Mouse (Mus musculus) hindbrain, embryonic 11.5 days (tissue): ENCODE measurements around the gene Cnrip1. TPM values are rescaled to one million over a fixed set of nuclear protein-coding genes. Genes with fewer than 3 reads are reported as not detected.

Experiments used
- ATAC-seq: fragments of 200-750 bp; cut with Nextera tagmentation; 2 replicates; pipeline ENCODE4 v1.8.0; 2017; ENCODE audit warnings: mild to moderate bottlenecking, moderate TSS enrichment, moderate library complexity; ENCODE audit not compliant: low FRiP score
- DNase-seq: peaks from one replicate; pipeline ENCODE4 v3.0.0-alpha.2; 2015; ENCODE audit warnings: low spot score
- H3K27ac ChIP-seq: fragments of 300-500 bp; sonication (generic); 2 replicates; pipeline ENCODE4 v1.5.1; 2014; ENCODE audit warnings: mild to moderate bottlenecking, low read depth, low read length
- H3K27me3 ChIP-seq: fragments of 300-500 bp; sonication (generic); 2 replicates; pipeline ENCODE4 v1.6.1; 2014; ENCODE audit warnings: mild to moderate bottlenecking, low read length, moderate library complexity, mixed read lengths; ENCODE audit not compliant: control insufficient read depth, insufficient read depth
- H3K36me3 ChIP-seq: fragments of 300-500 bp; sonication (generic); 2 replicates; pipeline ENCODE4 v1.6.1; 2014; ENCODE audit warnings: mild to moderate bottlenecking, low read length, moderate library complexity, mixed read lengths; ENCODE audit not compliant: control insufficient read depth, insufficient read depth
- H3K4me1 ChIP-seq: fragments of 300-500 bp; sonication (generic); replicated peaks from 2 replicates; pipeline ENCODE4 v1.6.1; 2014; ENCODE audit warnings: low read length, mixed read lengths; ENCODE audit not compliant: control insufficient read depth, insufficient read depth
- H3K4me2 ChIP-seq: fragments of 300-500 bp; sonication (generic); replicated peaks from 2 replicates; pipeline ENCODE4 v1.6.1; 2014; ENCODE audit warnings: mild to moderate bottlenecking, low read depth, low read length
- H3K4me3 ChIP-seq: fragments of 300-500 bp; sonication (generic); 2 replicates; pipeline ENCODE4 v1.5.1; 2014; ENCODE audit warnings: low read depth, low read length
- H3K9ac ChIP-seq: fragments of 300-500 bp; sonication (generic); 2 replicates; pipeline ENCODE4 v1.6.1; 2014; ENCODE audit warnings: low read depth, low read length
- H3K9me3 ChIP-seq: fragments of 300-500 bp; sonication (generic); 2 replicates; pipeline ENCODE4 v1.6.1; 2016; ENCODE audit warnings: low read length; ENCODE audit not compliant: control insufficient read depth
- WGBS: fragments of 180-500 bp; shearing (Covaris S2); extraction: QIAGEN DNeasy Blood & Tissue Kit; methylation state at CpG from one replicate; pipeline ENCODE4 v1.1.7; 2014; 5-methylcytosine and 5-hydroxymethylcytosine counted together
- polyA plus RNA-seq: library from polyadenylated mRNA; unstranded; fragments of >200 nt; fragmentation: Nextera tagmentation; extraction: Ambion mirVana; gene quantifications from 2 replicates; pipeline ENCODE4 v1.2.1, GENCODE M21; 2014

Cnrip1 gene
- polyA plus RNA-seq, 1 experiment from 2014 or later = 26.6 TPM

GRCm38 (mm10) chr11:17083455-17083854 is 32.1 kb downstream of the Cnrip1 start:
- Histone ChIP-seq H3K9me3 (no peaks in the 10 kb centered on the region), H3K27ac (no peak overlapping the region), H3K4me2 (no peak overlapping the region), H3K36me3 (no peaks in the 10 kb centered on the region), H3K4me3 (no peak overlapping the region), H3K4me1 (no peaks in the 10 kb centered on the region), H3K9ac (no peak overlapping the region), H3K27me3 (no peaks in the 10 kb centered on the region)
- 0 out of 2 replicates have a peak, but pooled peaks have one; percentile 19 for ATAC-seq
- 90% methylated on average over 3 of the region's 3 CpGs for WGBS
- no peak for DNase-seq

GRCm38 (mm10) chr11:17083866-17084265 is 32.5 kb downstream of the Cnrip1 start:
- DNase-seq (no peak), ATAC-seq (0 out of 2 replicates have a peak, but pooled peaks have one; percentile 33)
- Histone ChIP-seq H3K4me2 (no peak overlapping the region), H3K4me1 (no peaks in the 10 kb centered on the region), H3K4me3 (no peak overlapping the region), H3K27ac (no peak overlapping the region), H3K27me3 (no peaks in the 10 kb centered on the region), H3K36me3 (no peaks in the 10 kb centered on the region), H3K9ac (no peak overlapping the region), H3K9me3 (no peaks in the 10 kb centered on the region)
- WGBS = 81% methylated on average over 1 of the region's 1 CpGs

- Histone ChIP-seq H3K4me2 (no peak overlapping the region), H3K9ac (no peak overlapping the region), H3K4me1 (no peaks in the 10 kb centered on the region), H3K27ac (no peak overlapping the region), H3K4me3 (no peak overlapping the region), H3K27me3 (no peaks in the 10 kb centered on the region), H3K36me3 (no peaks in the 10 kb centered on the region), H3K9me3 (no peaks in the 10 kb centered on the region)
- DNase-seq (no peak), ATAC-seq (no peak)
- WGBS = 35% methylated on average over 5 of the region's 5 CpGs
Observed at GRCm38 (mm10) chr11:17086106-17086505, 34.7 kb downstream of the Cnrip1 start.

- Histone ChIP-seq H3K9me3 (no peaks in the 10 kb centered on the region), H3K4me2 (no peak overlapping the region), H3K27me3 (no peaks in the 10 kb centered on the region), H3K36me3 (no peaks in the 10 kb centered on the region), H3K4me1 (no peaks in the 10 kb centered on the region), H3K27ac (no peak overlapping the region), H3K9ac (no peak overlapping the region), H3K4me3 (no peak overlapping the region)
- WGBS = 90% methylated on average over 5 of the region's 5 CpGs
- ATAC-seq (no peak), DNase-seq (no peak)
Observed at GRCm38 (mm10) chr11:17106936-17107335, 55.5 kb downstream of the Cnrip1 start.

GRCm38 (mm10) chr11:17107359-17107758 is 56.0 kb downstream of the Cnrip1 start:
- H3K9me3 ChIP-seq = no peaks in the 10 kb centered on the region
- DNase-seq (no peak), ATAC-seq (no peak)
- 78% methylated on average over 6 of the region's 6 CpGs for WGBS
- no peaks in the 10 kb centered on the region for H3K4me1 ChIP-seq
- H3K9ac ChIP-seq = no peak overlapping the region
- H3K27me3 ChIP-seq = no peaks in the 10 kb centered on the region
- no peak overlapping the region for H3K4me2 ChIP-seq
- no peak overlapping the region for H3K4me3 ChIP-seq
- H3K36me3 ChIP-seq = no peaks in the 10 kb centered on the region
- no peak overlapping the region for H3K27ac ChIP-seq

- H3K27me3 ChIP-seq = no peaks in the 10 kb centered on the region
- no peaks in the 10 kb centered on the region for H3K9me3 ChIP-seq
- H3K4me2 ChIP-seq = no peak overlapping the region
- H3K36me3 ChIP-seq = no peaks in the 10 kb centered on the region
- DNase-seq = no peak
- no peak overlapping the region for H3K4me3 ChIP-seq
- WGBS = 88% methylated on average over 1 of the region's 1 CpGs
- H3K9ac ChIP-seq = no peak overlapping the region
- no peaks in the 10 kb centered on the region for H3K4me1 ChIP-seq
- ATAC-seq = no peak
- H3K27ac ChIP-seq = no peak overlapping the region
Observed at GRCm38 (mm10) chr11:17112419-17113090, 61.2 kb downstream of the Cnrip1 start.

- no peaks in the 10 kb centered on the region for H3K9me3 ChIP-seq
- H3K27ac ChIP-seq = no peak overlapping the region
- no peaks in the 10 kb centered on the region for H3K27me3 ChIP-seq
- H3K4me1 ChIP-seq = no peaks in the 10 kb centered on the region
- no peak overlapping the region for H3K4me2 ChIP-seq
- no peak for DNase-seq
- no peaks in the 10 kb centered on the region for H3K36me3 ChIP-seq
- H3K4me3 ChIP-seq = no peak overlapping the region
- 72% methylated on average over 2 of the region's 2 CpGs for WGBS
- no peak overlapping the region for H3K9ac ChIP-seq
- no peak for ATAC-seq
Observed at GRCm38 (mm10) chr11:17126418-17126817, 75.0 kb downstream of the Cnrip1 start.

Other genes with a start within 250 kb of the Cnrip1 start
- gene Fbxo48, start 100.2 kb upstream of the Cnrip1 start, polyA plus RNA-seq = 1.9 and 2.7 TPM in 2 replicates
- gene Plek, start 795 bp downstream of the Cnrip1 start, polyA plus RNA-seq = 7.2 and 7.8 TPM in 2 replicates
- 110 and 118 TPM in 2 replicates for gene Ppp3r1, start 107.7 kb downstream of the Cnrip1 start, polyA plus RNA-seq
- gene Wdr92, start 130.5 kb downstream of the Cnrip1 start, polyA plus RNA-seq = 33.9 and 35.2 TPM in 2 replicates
- gene Pno1, start 160.0 kb downstream of the Cnrip1 start, polyA plus RNA-seq = 89.1 and 92.1 TPM in 2 replicates
- gene C1d, start 206.0 kb downstream of the Cnrip1 start, polyA plus RNA-seq = 114 and 119 TPM in 2 replicates